Mouse (Mus musculus): ENCODE measurements around the gene Ddah1. TPM values are rescaled to one million over a fixed set of nuclear protein-coding genes. Genes with fewer than 3 reads are reported as not detected.
"Not testable (repeated sequence)": the region's sequence is repeated elsewhere in the genome, so short reads cannot be mapped to it uniquely, and the experiment has no call there.

Ddah1 gene
- polyA plus RNA-seq, 1 experiment from 2014 or later: 17.7 TPM

DNA sequence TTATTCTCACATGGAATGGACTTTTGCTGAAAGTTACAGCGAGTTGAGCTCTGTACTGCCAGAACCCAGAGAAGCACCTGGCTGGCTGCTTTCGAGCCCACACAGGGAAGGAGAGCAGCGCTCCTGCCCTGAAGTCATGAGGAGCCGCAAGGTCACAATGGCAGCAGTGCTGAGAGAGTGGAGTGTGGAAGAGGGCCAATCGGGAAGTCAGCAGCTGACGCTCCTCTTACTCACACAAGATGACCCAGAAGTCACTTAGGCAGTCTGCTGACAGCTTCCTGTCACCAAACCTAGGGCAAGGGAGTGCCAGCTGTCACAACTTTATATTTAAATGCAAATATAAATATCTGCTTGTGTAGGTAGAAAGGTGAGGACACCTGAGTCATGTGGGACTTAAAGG lies 154.8 kb downstream of the Ddah1 start:
- no peak overlapping the region for H3K4me3 ChIP-seq (replicated peaks; ENCODE audit: low read length)
- no peaks in the 10 kb centered on the region for H3K27me3 ChIP-seq (ENCODE audit: control insufficient read depth, insufficient read depth, low read length)
- ATAC-seq (ENCODE audit: insufficient read depth, low FRiP score): no peak; the same call in 1 of the 2 replicates
- H3K36me3 ChIP-seq (ENCODE audit: control insufficient read depth, insufficient read depth, low read length): no peaks in the 10 kb centered on the region
- H3K4me1 ChIP-seq (ENCODE audit: control insufficient read depth, insufficient read depth, low read length): no peaks in the 10 kb centered on the region
- H3K9me3 ChIP-seq (replicated peaks; ENCODE audit: control insufficient read depth, low read length): 0 out of 2 replicates have a peak, but pooled peaks cover 2% of the 10 kb centered on the region
- 75% methylated on average over 6 of the region's 6 CpGs for WGBS
- H3K9ac ChIP-seq (ENCODE audit: low read length): no peak overlapping the region
- H3K4me2 ChIP-seq (ENCODE audit: low read depth, low read length): no peak overlapping the region
- no peak overlapping the region for H3K27ac ChIP-seq (ENCODE audit: low read length)

DNA sequence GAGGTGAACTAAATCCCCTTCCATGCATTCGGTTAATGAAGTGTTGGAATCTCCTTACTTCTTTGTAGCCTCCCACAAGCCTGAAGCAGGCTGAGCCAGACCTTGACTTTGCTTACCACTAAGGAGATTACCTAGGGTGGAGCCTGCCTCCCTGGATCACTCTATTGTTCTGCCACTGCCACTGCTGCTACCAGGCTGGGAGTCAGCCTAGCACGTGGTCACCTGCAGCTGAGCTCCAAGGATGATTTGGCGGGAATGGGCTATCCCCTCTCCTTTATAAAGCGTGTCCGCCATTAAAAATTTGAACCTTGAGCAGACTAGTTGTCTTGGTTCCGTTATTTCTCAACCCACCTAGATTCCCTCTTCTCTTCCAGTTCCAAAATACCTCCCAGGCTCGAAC lies 155.5 kb downstream of the Ddah1 start:
- not testable (repeated sequence) for H3K9ac ChIP-seq (ENCODE audit: low read length); ATAC-seq (ENCODE audit: insufficient read depth, low FRiP score); H3K4me3 ChIP-seq (replicated peaks; ENCODE audit: low read length); H3K36me3 ChIP-seq (ENCODE audit: control insufficient read depth, insufficient read depth, low read length); H3K4me1 ChIP-seq (ENCODE audit: control insufficient read depth, insufficient read depth, low read length); H3K27ac ChIP-seq (ENCODE audit: low read length); H3K9me3 ChIP-seq (replicated peaks; ENCODE audit: control insufficient read depth, low read length); H3K27me3 ChIP-seq (ENCODE audit: control insufficient read depth, insufficient read depth, low read length); H3K4me2 ChIP-seq (ENCODE audit: low read depth, low read length)
- 70% methylated on average over 7 of the region's 7 CpGs for WGBS

DNA sequence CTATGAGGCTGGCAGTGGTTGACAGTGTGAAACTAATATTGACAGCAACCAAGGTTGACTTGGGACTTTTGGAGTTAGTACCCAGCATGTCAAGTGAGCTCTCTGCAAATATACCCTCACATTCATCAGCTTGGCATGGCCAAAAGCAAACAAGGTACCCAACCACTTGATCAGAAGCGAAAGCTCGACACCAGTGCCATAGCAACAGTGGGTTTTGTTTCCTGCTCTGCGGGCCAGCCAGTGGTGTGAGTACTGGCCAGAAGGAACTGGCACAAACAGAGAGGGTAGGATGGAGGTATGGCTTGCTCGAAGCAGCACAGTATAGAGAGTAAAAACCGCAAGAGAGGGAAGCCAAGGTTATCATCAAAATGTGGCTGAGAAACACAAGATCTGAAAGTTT lies 157.9 kb downstream of the Ddah1 start:
- no peaks in the 10 kb centered on the region for H3K4me1 ChIP-seq (ENCODE audit: control insufficient read depth, insufficient read depth, low read length)
- no peaks in the 10 kb centered on the region for H3K36me3 ChIP-seq (ENCODE audit: control insufficient read depth, insufficient read depth, low read length)
- H3K9ac ChIP-seq (ENCODE audit: low read length): no peak overlapping the region
- peaks cover 8% of the 10 kb centered on the region; the same call in 1 of the 2 replicates for H3K9me3 ChIP-seq (replicated peaks; ENCODE audit: control insufficient read depth, low read length)
- WGBS: 80% methylated on average over 5 of the region's 5 CpGs
- no peak overlapping the region for H3K27ac ChIP-seq (ENCODE audit: low read length)
- no peak for ATAC-seq (ENCODE audit: insufficient read depth, low FRiP score)
- no peaks in the 10 kb centered on the region for H3K27me3 ChIP-seq (ENCODE audit: control insufficient read depth, insufficient read depth, low read length)
- H3K4me3 ChIP-seq (replicated peaks; ENCODE audit: low read length): no peak overlapping the region
- no peak overlapping the region for H3K4me2 ChIP-seq (ENCODE audit: low read depth, low read length)

DNA sequence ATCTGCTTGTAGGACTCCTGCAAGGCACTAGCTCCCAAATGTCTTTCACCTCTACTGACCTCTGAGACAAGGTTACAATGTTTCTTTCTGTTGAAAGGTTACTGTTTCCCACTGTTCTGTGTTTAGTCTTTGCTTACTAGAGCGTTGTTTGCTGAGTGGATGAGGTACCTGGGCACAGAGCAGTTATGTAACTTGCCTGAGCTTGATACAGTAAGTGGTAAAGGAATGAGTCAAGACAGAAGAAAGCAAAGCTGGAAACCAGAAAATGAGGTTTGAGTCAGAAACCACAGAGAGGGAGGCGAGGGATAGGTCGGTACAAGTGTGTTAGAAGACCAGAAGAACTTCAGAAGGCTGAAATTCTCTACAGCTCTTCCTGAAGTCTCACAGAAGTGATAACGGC lies 158.4 kb downstream of the Ddah1 start:
- WGBS: 76% methylated on average over 4 of the region's 4 CpGs
- Histone ChIP-seq H3K9me3 (replicated peaks; ENCODE audit: control insufficient read depth, low read length) (peaks cover 8% of the 10 kb centered on the region; the same call in 1 of the 2 replicates), H3K4me2 (ENCODE audit: low read depth, low read length) (no peak overlapping the region), H3K27me3 (ENCODE audit: control insufficient read depth, insufficient read depth, low read length) (no peaks in the 10 kb centered on the region), H3K4me3 (replicated peaks; ENCODE audit: low read length) (no peak overlapping the region), H3K4me1 (ENCODE audit: control insufficient read depth, insufficient read depth, low read length) (no peaks in the 10 kb centered on the region), H3K36me3 (ENCODE audit: control insufficient read depth, insufficient read depth, low read length) (no peaks in the 10 kb centered on the region), H3K9ac (ENCODE audit: low read length) (no peak overlapping the region), H3K27ac (ENCODE audit: low read length) (no peak overlapping the region; the same call in 1 of the 2 replicates)
- ATAC-seq (ENCODE audit: insufficient read depth, low FRiP score): peak; percentile 21; the same call in 1 of the 2 replicates

DNA sequence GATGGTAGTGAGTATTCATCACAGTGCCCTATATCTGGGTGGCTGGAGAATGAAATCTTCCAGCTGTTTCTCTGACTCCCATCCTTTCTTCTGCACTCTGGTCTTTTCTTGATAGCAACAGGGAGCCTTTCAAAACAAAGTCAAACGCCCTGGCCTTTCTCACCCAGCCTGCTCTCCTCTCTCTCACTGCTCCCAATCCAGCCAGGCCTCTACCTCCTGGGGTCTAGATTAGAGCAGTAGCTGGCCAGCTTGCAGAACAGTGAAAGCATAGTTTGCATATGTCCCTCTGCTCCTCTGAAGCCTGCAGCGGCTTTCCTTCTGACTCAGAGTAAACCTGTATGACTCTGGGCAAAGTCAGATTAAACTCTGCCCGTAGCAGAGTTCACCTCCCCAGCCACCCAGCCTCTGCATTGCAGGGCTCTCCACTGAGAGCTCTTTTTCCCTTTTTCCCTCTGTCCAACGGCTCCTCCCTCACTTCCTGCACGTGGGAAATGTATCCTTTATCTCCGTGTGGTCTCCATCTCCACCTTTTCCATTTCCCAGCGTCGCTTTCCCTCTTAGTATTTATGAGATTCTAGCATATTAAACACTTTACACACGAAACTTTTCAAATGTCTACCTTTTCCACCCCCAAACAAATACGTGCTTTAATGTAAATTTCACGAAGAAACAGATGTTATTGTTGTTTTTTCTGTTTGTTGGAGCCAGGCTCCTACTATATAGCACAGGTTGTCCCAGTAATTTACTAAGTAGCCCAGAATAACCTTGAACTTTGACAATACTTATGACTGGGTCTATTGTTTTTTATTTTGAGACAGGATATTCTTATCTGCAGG lies 163.8 kb downstream of the Ddah1 start, which contains the start of gene Bcl10:
Gene Bcl10 (plus strand): TSS at position 786 of the 836 bp plus-strand sequence.
- peak within 1 kb of the TSS; percentile 64; the same call in 1 of the 2 replicates for H3K9ac ChIP-seq (ENCODE audit: low read length)

DNA sequence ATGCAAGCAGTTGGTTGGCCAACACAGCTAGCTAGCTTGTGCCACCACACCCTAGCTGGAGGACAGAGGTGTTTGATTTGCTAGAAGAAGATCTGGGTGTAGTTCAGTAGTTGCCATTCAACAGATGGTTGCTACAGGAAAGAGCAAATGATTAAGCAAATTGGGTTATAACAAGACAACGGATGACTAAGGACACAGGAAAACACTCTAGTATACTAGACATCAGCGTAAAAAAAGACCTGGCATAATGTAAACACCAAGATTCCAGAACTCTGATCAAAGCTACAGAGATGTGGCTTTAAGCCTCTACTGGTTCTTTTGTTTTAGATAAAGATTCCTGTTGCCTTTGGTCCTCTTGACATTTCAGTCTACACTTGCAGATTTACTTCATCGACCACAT lies 164.5 kb downstream of the Ddah1 start:
- Histone ChIP-seq H3K4me3 (replicated peaks; ENCODE audit: low read length) (no peak overlapping the region), H3K9ac (ENCODE audit: low read length) (no peak overlapping the region), H3K4me1 (ENCODE audit: control insufficient read depth, insufficient read depth, low read length) (peaks cover 16% of the 10 kb centered on the region), H3K36me3 (ENCODE audit: control insufficient read depth, insufficient read depth, low read length) (no peaks in the 10 kb centered on the region), H3K27me3 (ENCODE audit: control insufficient read depth, insufficient read depth, low read length) (no peaks in the 10 kb centered on the region), H3K27ac (ENCODE audit: low read length) (peak overlapping the region; percentile 31; the same call in 1 of the 2 replicates), H3K4me2 (ENCODE audit: low read depth, low read length) (no peak overlapping the region), H3K9me3 (replicated peaks; ENCODE audit: control insufficient read depth, low read length) (peaks cover 8% of the 10 kb centered on the region; the same call in 1 of the 2 replicates)
- 48% methylated on average over 3 of the region's 3 CpGs for WGBS
- ATAC-seq (ENCODE audit: insufficient read depth, low FRiP score): no peak

More for the DNA sequence above, 163.8 kb downstream of the Ddah1 start, which contains the start of gene Bcl10:
- peak within 1 kb of the TSS; percentile 91 for H3K27ac ChIP-seq (ENCODE audit: low read length)
- WGBS: 25% methylated on average over 11 of the region's 11 CpGs
- no peak for ATAC-seq (ENCODE audit: insufficient read depth, low FRiP score)
- H3K4me1 ChIP-seq (ENCODE audit: control insufficient read depth, insufficient read depth, low read length): peaks cover 16% of the 10 kb centered on the region
- peak within 1 kb of the TSS; percentile 47 for H3K4me3 ChIP-seq (replicated peaks; ENCODE audit: low read length)
- peaks cover 8% of the 10 kb centered on the region; the same call in 1 of the 2 replicates for H3K9me3 ChIP-seq (replicated peaks; ENCODE audit: control insufficient read depth, low read length)
- no peaks in the 10 kb centered on the region for H3K36me3 ChIP-seq (ENCODE audit: control insufficient read depth, insufficient read depth, low read length)
- H3K27me3 ChIP-seq (ENCODE audit: control insufficient read depth, insufficient read depth, low read length): no peaks in the 10 kb centered on the region
- H3K4me2 ChIP-seq (ENCODE audit: low read depth, low read length): peak within 1 kb of the TSS; percentile 73

DNA sequence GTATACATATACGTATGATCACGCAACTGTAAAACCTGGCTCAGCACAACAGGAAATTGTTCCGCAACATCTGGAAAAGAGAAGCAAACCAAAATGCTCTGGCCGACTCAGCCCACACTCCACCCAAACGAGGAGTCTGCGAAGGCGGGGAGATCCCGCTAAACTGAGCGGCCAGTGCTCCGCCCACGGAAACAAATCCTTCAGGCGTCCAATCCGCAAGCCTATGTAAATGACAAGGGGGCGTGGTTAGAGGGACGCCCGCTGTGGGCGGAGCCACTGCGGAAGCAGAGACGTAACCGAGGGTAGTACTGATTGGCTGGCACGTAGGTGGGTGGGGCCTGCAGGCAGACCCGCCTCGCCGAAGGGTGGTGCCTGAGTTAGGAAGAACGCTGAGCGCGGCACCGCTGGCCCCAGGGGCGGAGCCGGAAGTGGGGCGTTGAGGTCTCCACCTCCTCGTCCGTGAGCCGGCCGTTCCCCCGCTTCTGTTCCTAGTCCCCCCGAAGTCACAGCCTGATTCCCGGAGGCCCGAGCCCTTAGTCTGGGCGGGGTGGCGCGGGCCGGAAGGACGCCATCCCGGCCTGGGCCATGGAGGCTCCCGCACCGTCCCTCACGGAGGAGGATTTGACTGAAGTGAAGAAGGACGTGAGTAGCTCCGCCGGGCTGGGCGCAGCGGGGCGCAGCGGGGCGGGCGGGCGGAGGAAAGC lies 165.6 kb downstream of the Ddah1 start:
- H3K36me3 ChIP-seq (ENCODE audit: control insufficient read depth, insufficient read depth, low read length): no peaks in the 10 kb centered on the region
- WGBS: under 1% methylated on average over 58 of the region's 58 CpGs
- ATAC-seq (ENCODE audit: insufficient read depth, low FRiP score): peak; percentile 100

DNA sequence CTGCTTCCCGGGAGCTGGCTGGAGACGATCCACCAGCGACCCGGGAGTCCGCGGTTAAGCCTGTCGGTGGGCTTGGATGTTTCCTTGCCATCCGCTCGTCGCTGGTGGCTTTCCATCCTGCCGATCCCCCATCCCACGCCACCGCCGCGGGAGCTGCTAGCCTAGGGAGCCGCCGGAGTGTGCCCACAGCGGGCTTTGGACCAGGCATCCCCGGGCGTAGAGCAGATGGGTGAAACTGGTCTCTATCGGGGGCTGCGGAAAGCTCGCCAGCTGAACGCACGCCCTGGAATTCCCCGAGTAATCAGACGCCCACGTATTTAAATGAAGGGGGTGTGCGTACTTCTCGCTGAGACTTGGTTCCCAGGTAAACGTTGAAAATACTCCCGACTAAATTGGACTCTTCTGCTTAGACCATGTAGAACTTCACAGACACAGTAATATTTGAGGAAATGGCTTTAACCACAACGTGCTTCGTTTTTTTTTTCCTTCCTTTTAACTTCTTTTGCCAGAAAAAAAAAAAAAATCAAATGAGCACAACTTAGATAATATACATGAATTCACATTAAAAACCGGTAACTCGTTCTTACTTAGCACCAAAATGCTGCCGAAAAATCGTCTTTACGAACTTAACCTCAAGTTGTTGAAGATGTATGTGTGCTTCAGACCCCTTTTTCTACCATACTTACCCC lies 166.3 kb downstream of the Ddah1 start:
- H3K4me3 ChIP-seq (replicated peaks; ENCODE audit: low read length): peak overlapping the region; percentile 74
- no peak for ATAC-seq (ENCODE audit: insufficient read depth, low FRiP score)
- peak overlapping the region; percentile 74 for H3K4me2 ChIP-seq (ENCODE audit: low read depth, low read length)
- no peaks in the 10 kb centered on the region for H3K9me3 ChIP-seq (replicated peaks; ENCODE audit: control insufficient read depth, low read length)
- peak overlapping the region; percentile 98 for H3K27ac ChIP-seq (ENCODE audit: low read length)
- no peaks in the 10 kb centered on the region for H3K36me3 ChIP-seq (ENCODE audit: control insufficient read depth, insufficient read depth, low read length)
- no peaks in the 10 kb centered on the region for H3K27me3 ChIP-seq (ENCODE audit: control insufficient read depth, insufficient read depth, low read length)
- peak overlapping the region; percentile 96 for H3K9ac ChIP-seq (ENCODE audit: low read length)
- peaks cover 16% of the 10 kb centered on the region for H3K4me1 ChIP-seq (ENCODE audit: control insufficient read depth, insufficient read depth, low read length)
- WGBS: 3% methylated on average over 39 of the region's 39 CpGs

More for the DNA sequence above, 165.6 kb downstream of the Ddah1 start:
- peak overlapping the region; percentile 74 for H3K4me2 ChIP-seq (ENCODE audit: low read depth, low read length)
- peak overlapping the region; percentile 74 for H3K4me3 ChIP-seq (replicated peaks; ENCODE audit: low read length)
- peaks cover 16% of the 10 kb centered on the region for H3K4me1 ChIP-seq (ENCODE audit: control insufficient read depth, insufficient read depth, low read length)
- peak overlapping the region; percentile 96 for H3K9ac ChIP-seq (ENCODE audit: low read length)
- no peaks in the 10 kb centered on the region for H3K27me3 ChIP-seq (ENCODE audit: control insufficient read depth, insufficient read depth, low read length)
- H3K9me3 ChIP-seq (replicated peaks; ENCODE audit: control insufficient read depth, low read length): no peaks in the 10 kb centered on the region
- peak overlapping the region; percentile 98 for H3K27ac ChIP-seq (ENCODE audit: low read length)
